Mouse (Mus musculus) cerebellum, postnatal 36 days (tissue): ENCODE results near the gene Gng10.

ENCODE experiments used
- DNase-seq, 2 experiments: peaks; one replicate each; pipeline ENCODE4 v3.0.0; 2021 to 2022; ENCODE audit warnings: mixed read lengths in 2 of 2

Gng10 gene

DNA sequence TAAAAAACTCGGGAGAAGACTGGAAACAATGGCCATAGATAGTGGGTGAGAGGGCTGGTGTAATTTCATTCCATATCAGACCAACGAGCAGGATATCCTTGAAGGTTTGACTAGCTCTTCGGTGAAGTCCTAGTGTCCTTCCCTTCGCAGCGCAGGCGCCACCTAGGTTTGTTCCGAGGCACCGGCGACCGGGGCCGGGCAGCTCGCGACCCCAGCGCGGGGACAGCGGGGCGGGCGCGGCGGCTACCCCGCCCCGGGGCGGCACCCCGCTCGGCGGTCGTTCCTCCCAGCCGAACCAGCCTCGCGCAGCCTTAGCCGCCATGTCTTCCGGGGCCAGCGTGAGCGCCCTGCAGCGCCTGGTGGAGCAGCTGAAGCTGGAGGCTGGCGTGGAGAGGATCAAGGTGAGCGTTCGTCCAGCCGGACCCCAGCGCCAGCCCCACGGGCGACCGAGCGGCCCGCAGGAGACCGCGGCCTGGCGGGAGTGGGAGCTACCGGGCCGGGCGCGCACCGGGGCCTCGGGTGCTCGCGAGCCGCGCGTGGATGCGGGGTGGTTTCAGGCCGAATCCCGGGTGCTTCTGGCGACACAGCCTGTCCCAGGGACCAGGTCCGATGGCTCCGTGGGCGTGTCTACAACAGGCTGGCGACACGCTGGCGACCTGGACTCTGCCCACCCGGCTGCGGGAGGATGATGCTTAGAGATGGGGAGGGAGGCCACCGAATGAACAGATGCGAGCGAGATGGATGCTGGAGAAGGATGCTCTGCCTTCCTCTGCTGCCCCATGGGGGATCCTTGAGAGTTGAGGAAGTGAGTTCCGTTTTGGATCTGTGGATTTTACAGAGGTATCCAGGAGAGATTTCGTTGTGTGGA, at the start of gene Gng10:
Gng10 (plus strand) TSS at position 171 of the 868 bp plus-strand sequence.
- peak; percentile 66 to 67 for DNase-seq

GRCm38 (mm10) chr4:58985157-58985648, 49.7 kb upstream of the Gng10 start:
- DNase-seq = peak; percentile 74 to 78

- DNase-seq = peak; percentile 74 to 77
Observed at GRCm38 (mm10) chr4:58986540-58987190, 48.2 kb upstream of the Gng10 start, which contains the start of gene Ptgr1. TSS of gene Ptgr1 (minus strand) at chr4:58987119.

DNA sequence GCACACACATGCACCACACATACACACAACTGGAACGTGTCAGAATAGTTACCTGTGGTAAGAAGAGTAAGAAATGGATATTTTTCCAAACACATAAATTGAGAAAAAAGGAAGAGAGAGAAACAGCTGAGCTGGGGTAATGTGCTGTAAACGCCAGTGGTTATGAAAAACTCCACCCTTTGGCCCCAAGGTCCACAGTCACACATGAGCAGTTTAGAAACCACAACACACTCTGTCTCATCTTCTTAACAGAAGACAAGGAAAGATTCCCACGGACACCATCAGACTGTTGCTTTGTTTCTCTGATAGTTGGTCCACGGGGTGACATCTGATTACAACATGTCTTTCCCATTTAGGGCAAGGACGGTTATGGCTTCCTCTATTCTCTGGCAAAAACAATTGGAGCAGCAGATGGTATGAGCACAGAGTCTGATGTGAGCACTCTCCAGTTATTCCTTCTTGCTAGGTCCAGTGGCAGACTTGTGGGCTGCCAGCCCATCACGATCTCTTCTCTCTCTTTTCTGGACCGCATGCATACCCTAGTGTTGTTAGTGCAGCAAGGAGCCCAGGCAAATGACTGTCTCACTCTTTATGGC, 45.5 kb upstream of the Gng10 start:
- no peak for DNase-seq

DNA sequence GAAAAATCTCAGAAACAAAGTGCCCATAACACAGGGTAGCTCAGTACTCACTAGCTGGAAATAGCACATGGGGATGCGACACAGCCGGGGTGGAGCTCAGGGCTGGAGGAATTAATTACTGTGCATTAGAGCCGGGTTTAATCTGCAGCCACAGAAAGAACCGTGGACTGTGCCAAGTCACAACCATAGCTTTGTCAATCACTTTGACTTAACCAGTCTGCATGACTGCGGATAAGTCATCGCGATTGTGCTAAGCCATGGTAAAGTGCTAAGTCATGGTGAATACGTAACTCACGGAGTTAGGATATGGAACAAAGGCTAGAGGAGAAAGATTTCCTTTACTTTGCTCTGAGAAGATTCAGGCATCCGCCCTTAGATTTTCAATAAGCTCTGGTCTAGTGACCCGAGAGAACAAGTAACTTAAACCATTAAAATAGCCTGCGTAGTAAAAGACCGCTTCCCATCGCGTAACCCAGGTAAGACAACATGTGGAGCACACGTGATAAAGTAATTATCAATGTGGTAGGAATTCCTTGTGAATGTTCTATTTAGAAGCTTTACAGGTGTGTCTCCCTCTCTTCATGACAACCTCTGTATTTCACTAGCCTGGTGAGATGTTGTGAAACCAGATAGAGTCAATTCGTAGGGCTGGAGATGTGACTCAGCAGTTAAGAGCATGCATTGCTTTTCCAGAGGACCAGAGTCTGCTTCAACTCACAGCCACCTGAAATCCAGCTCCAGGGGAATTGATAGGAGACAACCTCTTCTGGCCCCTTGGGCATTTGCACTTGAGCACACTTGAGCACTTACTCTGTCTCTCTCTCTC, 44.1 kb upstream of the Gng10 start:
- no peak for DNase-seq

- DNase-seq = no peak
Observed at GRCm38 (mm10) chr4:58992195-58992594, 42.7 kb upstream of the Gng10 start.

GRCm38 (mm10) chr4:58994762-58995161, 40.1 kb upstream of the Gng10 start, which contains the start of gene Dnajc25:
TSS of gene Dnajc25 (plus strand) at chr4:58995062.
- no peak for DNase-seq

DNA sequence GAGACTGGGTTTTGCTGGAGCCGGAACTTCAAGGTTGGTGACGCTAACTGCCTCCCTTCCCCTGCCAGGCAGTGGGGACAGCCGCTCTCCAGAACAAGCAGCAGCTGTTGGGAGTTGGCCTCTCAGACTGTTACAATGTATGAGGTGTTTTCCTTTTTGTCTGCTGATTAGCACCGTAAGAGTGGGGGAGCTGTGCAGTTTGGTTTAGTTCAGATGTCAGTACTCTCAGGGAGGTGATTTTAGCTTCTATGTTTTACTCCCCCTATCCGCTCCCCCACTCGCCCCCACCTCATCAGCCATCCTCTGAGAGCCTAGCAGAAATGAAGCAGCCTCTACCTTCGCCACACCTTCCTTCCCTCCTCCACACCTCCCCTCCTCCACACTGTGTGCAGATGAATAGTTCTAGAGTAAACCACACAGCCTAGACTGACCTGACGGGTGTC, 39.6 kb upstream of the Gng10 start:
- no peak for DNase-seq

DNA sequence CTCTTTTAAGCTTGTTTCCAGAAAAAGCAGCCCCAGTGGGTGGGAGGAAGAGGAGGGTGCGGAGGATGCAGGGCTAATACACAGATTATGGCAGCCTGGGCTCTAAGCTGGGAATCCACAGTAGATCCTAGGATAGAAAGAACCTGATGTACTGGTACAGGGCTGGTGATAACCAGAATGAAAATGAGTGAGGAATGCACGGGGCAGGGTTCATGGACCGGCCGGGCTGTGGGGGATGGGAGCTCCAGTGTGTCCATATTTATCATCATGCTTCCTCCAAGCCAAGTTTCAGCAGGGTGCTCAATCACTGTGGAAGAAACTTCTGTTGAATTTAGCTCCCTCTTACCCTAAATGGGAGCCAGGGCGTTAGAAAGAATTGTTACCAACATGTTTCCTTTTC, 37.8 kb upstream of the Gng10 start:
- DNase-seq = no peak

DNA sequence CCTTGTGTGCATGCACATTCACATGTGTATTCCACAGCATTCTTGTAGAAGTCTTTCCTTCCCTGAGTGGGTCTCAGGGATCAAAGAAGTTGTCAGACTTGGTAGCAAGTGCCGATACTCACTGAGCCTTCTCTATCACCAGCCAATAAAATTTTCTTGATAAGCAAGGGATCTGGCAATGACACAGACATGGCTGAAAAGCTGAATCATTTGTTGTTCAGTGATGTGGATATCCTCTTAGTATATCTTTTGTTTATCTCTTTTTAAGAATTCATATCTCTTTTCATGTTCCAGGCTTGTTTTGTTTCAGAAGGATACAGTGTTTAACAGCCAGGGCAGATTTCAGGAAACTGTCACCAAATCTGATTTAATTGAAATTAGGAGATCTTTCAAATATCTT, 36.2 kb upstream of the Gng10 start:
- DNase-seq = no peak

DNA sequence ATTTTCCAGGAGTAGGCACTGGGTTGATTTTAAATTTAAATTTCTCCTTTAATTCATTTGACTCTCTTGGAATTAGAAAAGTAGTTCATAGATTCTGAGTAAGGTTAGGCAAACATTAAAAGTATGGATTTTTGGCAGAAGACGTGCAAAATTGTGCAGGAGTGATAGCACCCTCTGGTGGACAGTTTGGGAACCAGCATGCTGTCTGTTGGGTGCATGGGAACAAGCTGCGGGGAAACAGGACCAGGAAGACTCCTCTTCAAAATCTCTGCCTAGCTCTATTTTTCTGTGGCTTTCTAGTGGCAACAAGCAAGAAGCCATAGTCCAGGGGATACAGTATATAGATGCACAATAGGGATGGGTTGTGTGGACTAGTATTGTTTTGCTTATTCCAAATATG, 35.2 kb upstream of the Gng10 start:
- DNase-seq = peak; percentile 73 to 80

DNA sequence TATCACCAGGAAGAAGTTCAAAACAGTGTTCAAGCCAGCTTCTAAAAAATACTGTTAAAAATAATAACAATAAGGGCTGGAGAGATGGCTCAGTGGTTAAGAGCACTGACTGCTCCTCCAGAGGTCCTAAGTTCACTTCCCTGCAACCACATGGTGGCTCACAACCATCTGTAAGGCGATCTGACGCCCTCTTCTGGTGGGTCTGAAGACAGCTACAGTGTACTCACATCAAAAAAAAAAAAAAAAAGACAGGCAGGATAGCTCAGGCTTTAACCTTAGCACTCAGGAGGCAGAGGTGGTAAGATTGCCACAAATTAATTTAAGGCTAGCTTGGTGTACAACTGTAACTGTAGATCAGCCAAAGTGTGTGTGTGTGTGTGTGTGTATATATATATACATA, 34.3 kb upstream of the Gng10 start:
- peak in 1 of 2 experiments; percentile 21 for DNase-seq

DNA sequence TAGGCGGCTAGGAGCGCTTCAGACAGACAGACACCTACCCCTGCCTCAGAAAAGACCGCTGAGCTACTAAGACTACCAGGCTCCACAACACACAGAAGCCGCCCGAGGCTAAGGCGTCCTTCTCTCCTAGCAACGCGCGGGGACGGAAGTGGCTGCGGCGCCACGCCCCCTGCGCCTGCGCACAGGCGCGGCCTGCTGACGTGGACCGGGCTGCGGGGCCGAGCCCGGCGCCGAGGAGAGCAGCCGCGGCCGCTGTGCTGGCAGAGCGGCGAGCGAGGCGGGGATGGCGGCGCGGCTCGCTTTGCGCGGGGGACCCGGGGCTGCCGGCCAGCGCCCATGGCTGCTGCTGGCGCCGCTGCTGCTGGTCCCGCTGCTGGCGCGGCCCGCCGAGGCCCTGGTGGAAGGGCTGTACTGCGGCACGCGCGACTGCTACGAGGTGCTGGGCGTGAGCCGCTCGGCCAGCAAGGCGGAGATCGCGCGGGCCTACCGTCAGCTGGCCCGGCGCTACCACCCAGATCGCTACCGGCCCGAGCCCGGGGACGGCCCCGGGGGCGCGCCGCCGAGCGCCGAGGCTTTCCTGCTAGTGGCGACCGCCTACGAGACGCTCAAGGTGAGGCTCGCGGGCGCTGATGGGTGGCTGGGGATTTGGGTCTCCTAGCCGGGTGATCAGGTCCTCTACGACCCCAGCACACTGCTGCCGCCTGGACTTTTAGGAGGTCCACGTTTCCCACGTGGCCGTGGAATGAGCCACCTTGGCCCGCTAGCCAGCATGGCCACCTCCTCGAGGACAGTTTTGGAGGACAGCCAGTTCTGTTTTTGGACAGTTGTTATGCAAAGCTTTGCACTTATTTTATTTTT, 31.7 kb upstream of the Gng10 start, which contains the start of gene Gm20503:
Gm20503 (plus strand) TSS at position 263 of the 858 bp plus-strand sequence.
- DNase-seq = peak; percentile 87 to 92

DNA sequence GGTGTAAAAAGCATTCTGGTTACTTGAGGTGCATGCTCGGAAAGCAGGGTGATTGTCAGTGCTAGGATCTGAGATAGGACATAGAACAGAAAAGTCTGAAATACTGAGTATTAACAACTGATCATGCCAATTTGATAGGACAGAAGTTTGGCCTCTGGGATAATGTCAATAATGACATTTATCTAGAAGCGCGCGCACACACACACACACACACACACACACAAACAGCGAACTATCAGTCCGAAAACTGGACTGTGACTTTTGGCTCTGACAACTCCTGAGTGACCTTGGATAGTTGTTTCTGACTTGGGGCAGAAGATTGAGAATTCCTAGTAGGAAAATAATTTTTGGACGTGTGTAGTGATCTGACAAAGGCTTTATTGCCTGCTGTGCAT, 31.1 kb upstream of the Gng10 start:
- no peak for DNase-seq

DNA sequence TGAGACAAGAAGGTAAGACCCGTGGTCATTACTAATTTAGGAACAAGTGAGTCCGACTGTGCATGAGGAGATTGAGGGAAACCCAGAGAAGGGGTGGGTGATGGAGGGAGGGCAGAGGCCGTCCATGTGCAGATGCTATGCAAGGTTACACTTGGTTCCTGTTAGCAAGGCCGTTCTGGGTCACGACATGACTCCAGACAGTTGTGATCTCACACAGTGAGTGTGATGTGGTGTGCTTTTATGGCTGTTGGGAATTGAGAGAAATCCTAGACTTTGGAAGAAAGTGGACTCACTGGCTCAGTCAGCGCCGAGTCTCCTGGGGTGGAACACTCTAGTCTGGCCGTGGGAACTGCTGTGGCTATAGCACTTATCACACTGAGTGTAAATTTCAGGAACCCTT, 28.7 kb upstream of the Gng10 start:
- DNase-seq = no peak

DNA sequence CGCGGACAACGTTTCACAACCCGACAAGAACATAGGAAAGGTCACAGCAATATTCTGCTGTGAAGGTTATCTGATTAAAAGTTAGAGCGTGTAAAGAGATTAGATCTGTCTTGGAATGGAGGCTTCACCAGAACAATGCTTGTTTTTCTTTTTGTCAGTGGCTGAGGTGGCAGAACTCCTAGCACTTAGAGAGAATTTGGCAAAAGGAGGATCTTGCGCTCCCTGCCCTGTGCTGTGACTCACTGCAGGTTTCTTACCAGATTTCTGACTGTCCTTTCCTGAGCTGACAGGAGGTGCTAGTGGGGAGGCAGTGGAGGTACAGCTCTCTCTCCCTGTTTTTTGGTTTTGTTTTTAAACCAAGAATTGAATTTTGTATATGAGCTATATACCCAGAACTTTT, 27.9 kb upstream of the Gng10 start:
- no peak for DNase-seq

DNA sequence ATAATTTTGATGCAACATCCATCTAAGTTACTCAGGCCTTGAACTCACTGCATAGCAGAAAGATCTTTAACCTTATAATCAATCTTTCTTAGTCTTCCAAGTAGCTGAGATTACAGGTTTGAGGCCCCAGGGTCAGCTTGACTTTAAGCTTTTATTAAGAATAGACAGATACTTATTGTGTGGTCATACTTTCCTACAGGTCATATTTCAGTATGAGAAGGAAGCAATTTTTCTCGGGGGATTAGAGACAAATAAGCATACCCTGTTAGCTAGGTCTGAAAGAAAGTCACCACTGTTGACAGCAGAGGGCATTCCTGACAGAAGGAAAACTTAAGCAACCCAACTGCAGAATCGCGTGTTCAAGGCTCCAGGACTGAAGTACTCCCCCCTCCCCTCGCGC, 26.9 kb upstream of the Gng10 start:
- DNase-seq = no peak

GRCm38 (mm10) chr4:59009186-59009585, 25.7 kb upstream of the Gng10 start:
- no peak for DNase-seq

DNA sequence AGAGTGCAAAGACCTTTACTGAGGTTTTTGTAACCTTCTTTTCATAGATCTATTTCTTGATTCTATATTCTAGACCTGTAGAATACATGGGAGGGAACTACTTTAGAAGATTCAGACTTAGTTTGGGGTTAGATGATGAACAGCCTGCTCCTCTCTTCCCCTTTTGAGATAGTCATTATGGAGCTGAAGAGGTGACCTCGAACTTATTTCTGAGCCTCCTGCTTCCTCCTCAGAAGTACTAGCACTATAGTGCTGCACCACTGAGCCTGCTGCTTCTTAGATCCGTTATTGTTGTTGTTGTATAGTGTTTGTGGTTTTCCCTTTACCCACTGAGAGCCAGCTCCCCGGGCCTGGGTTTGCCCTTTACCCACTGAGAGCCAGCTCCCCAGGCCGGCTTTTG, 25.2 kb upstream of the Gng10 start:
- no peak for DNase-seq

DNA sequence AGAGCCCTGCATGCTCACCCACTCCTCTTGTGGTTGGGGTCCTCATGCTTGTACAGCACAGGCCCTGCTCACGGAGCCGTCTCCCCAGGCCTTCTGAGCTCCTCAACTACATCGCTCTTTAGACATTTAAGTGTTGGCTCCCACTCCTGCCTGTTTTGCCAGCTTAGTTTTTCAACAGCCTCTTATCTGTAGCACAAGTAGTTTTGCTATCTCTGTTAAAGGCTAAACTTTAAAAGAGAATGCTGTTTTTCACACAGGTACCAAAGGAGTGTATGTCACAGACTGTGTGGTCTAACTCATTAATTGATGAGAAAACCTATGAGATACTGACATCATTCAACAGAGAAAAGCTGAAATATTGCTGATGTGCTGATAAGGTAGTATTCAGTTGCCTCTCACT, 23.4 kb upstream of the Gng10 start:
- no peak for DNase-seq

DNA sequence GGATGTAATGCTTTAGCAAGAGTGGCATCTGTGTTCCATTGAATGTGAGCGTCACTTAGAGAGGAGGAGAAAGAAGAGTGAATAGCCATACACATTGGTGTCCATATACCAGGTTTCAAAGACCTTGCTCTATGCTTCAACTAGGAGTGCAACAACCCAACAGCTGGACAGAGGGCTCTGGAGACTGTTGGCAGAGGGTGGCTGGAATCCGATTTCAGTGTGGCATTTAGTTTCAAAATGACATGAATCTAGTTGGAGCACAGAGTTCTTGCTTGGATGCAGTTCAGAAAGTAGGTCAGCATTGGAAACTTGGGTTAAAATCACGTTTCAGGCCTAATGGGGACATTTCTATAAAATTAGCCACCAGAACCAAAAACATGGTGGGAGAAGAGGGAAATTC, 19.7 kb upstream of the Gng10 start:
- DNase-seq = no peak
